Mouse (Mus musculus) erythroblast, embryonic 14.5 days (primary cell): ENCODE results near the gene Rnf187. TPM values are rescaled to one million over a fixed set of nuclear protein-coding genes. Genes with fewer than 3 reads are reported as not detected.

ENCODE experiments used
- H3K27me3 ChIP-seq: 2 replicates; pipeline ENCODE4 v1.6.1; 2012; ENCODE audit warnings: inconsistent platforms; ENCODE audit not compliant: control insufficient read depth
- H3K36me3 ChIP-seq: 2 replicates; pipeline ENCODE4 v1.6.1; 2012; ENCODE audit warnings: mild to moderate bottlenecking, inconsistent platforms; ENCODE audit not compliant: control insufficient read depth
- H3K4me1 ChIP-seq: 2 replicates; pipeline ENCODE4 v1.6.1; 2012; ENCODE audit warnings: inconsistent platforms; ENCODE audit not compliant: control insufficient read depth
- H3K4me3 ChIP-seq: replicated peaks from 2 replicates; pipeline ENCODE3; 2012; ENCODE audit warnings: moderate library complexity, mild to moderate bottlenecking, inconsistent platforms
- H3K9me3 ChIP-seq: 2 replicates; pipeline ENCODE4 v1.6.1; 2012; ENCODE audit warnings: low read length, inconsistent platforms, mixed read lengths; ENCODE audit not compliant: control insufficient read depth
- GATA1 ChIP-seq: IDR thresholded peaks from 2 replicates; pipeline ENCODE4 v1.6.1; 2012; ENCODE audit warnings: low read length, inconsistent platforms, mixed read lengths
- TAL1 ChIP-seq: IDR thresholded peaks from 3 replicates; pipeline ENCODE4 v1.6.1; 2012; ENCODE audit warnings: low read length, inconsistent platforms, mixed read lengths
- polyA plus RNA-seq: library from polyadenylated mRNA; stranded (reverse); fragments of >175 nt; gene quantifications from 2 replicates; pipeline ENCODE4 v1.2.3, GENCODE M21; 2012

Gene Rnf187
- polyA plus RNA-seq, 1 experiment: 75.1 TPM

GRCm38 (mm10) chr11:58890511-58890910 is 48.2 kb downstream of the Rnf187 start:
- TF ChIP-seq GATA1: no peak
- no peak for TF ChIP-seq TAL1
- H3K4me1 ChIP-seq: no peaks in the 10 kb centered on the region
- no peak overlapping the region for H3K4me3 ChIP-seq
- peaks cover 14% of the 10 kb centered on the region for H3K9me3 ChIP-seq
- H3K36me3 ChIP-seq: peaks cover 84% of the 10 kb centered on the region
- no peaks in the 10 kb centered on the region for H3K27me3 ChIP-seq

- no peaks in the 10 kb centered on the region for H3K4me1 ChIP-seq
Observed at GRCm38 (mm10) chr11:58883756-58884155, 55.0 kb downstream of the Rnf187 start.

More at GRCm38 (mm10) chr11:58883756-58884155, 55.0 kb downstream of the Rnf187 start:
- Histone ChIP-seq H3K27me3 (no peaks in the 10 kb centered on the region), H3K9me3 (no peaks in the 10 kb centered on the region), H3K36me3 (peaks cover 54% of the 10 kb centered on the region), H3K4me3 (no peak overlapping the region)
- TF ChIP-seq TAL1 (no peak), GATA1 (no peak)

Other genes starting within 250 kb of the Rnf187 start
- gene Olfr319, start 239.8 kb downstream of the Rnf187 start, polyA plus RNA-seq: not detected in 2 replicates
- not detected in 2 replicates for gene Olfr318, start 214.9 kb downstream of the Rnf187 start, polyA plus RNA-seq
- not detected in 2 replicates for gene Olfr317, start 199.7 kb downstream of the Rnf187 start, polyA plus RNA-seq
- not detected in 2 replicates for gene Olfr316, start 186.2 kb downstream of the Rnf187 start, polyA plus RNA-seq
- gene Olfr315, start 165.7 kb downstream of the Rnf187 start, polyA plus RNA-seq: not detected in 2 replicates
- gene Olfr314, start 156.0 kb downstream of the Rnf187 start, polyA plus RNA-seq: not detected in 2 replicates
- not detected in 2 replicates for gene Fam183b, start 137.0 kb downstream of the Rnf187 start, polyA plus RNA-seq
- not detected in 2 replicates for gene Olfr313, start 123.9 kb downstream of the Rnf187 start, polyA plus RNA-seq
- gene Olfr312, start 109.7 kb downstream of the Rnf187 start, polyA plus RNA-seq: not detected in 2 replicates
- not detected in 2 replicates for gene Olfr311, start 99.7 kb downstream of the Rnf187 start, polyA plus RNA-seq
- gene Gm12258, start 91.8 kb downstream of the Rnf187 start, polyA plus RNA-seq: 0.01 TPM in 1 of 2 replicates, not detected in the other
- 0.04 and 0.05 TPM in 2 replicates for gene 2810021J22Rik, start 71.7 kb downstream of the Rnf187 start, polyA plus RNA-seq
- 0.07 and 0.10 TPM in 2 replicates for gene Zfp39, start 34.7 kb downstream of the Rnf187 start, polyA plus RNA-seq
- gene Btnl10, start 21.0 kb downstream of the Rnf187 start, polyA plus RNA-seq: 3.0 and 3.5 TPM in 2 replicates
- 5.1 and 5.4 TPM in 2 replicates for gene Hist3h2ba, start 10.0 kb upstream of the Rnf187 start, polyA plus RNA-seq
- gene Hist3h2a, start 15.8 kb upstream of the Rnf187 start, polyA plus RNA-seq: 5.7 and 9.8 TPM in 2 replicates
- 0.14 TPM in 1 of 2 replicates, not detected in the other for gene Trim17, start 15.8 kb upstream of the Rnf187 start, polyA plus RNA-seq
- gene Trim11, start 39.2 kb upstream of the Rnf187 start, polyA plus RNA-seq: 1.0 and 1.2 TPM in 2 replicates
- 0.01 and 0.03 TPM in 2 replicates for gene Obscn, start 197.5 kb upstream of the Rnf187 start, polyA plus RNA-seq
- gene Iba57, start 224.8 kb upstream of the Rnf187 start, polyA plus RNA-seq: 2.9 and 3.3 TPM in 2 replicates
- gene Gjc2, start 244.3 kb upstream of the Rnf187 start, polyA plus RNA-seq: 0.03 TPM in 1 of 2 replicates, not detected in the other